Mouse (Mus musculus) spleen, adult 2 months (tissue): Measurements from ENCODE around the gene Elovl2.

Experiments used
- CTCF ChIP-seq: fragments of 200-500 bp; IDR thresholded peaks from 2 replicates; pipeline ENCODE4 v1.5.1; 2011; ENCODE audit warnings: mild to moderate bottlenecking, inconsistent platforms; ENCODE audit not compliant: insufficient read depth, insufficient read length, insufficient replicate concordance; ENCODE audit errors: extremely low read depth
- POLR2A ChIP-seq: fragments of 200-500 bp; IDR thresholded peaks from 2 replicates; pipeline ENCODE4 v1.6.1; 2011; ENCODE audit warnings: low read depth, low read length, inconsistent platforms

GRCm38 (mm10) chr13:41232209-41232608 lies 12.0 kb upstream of the Elovl2 start:
- TF ChIP-seq CTCF (no peak), POLR2A (no peak)
